Mouse (Mus musculus) c-Kit-negative CD71-positive TER-119-positive erythroid progenitor cells, embryonic 14.5 days (primary cell): Measurements from ENCODE around the gene Irak2.

ENCODE experiments used
- DNase-seq: peaks from one replicate; pipeline ENCODE4 v3.0.0-alpha.2; 2013; ENCODE audit warnings: low read depth, low spot score

The Irak2 gene

GRCm38 (mm10) chr6:113639201-113639600 lies 934 bp downstream of the Irak2 start:
- no peak for DNase-seq

- no peak for DNase-seq
Measured at GRCm38 (mm10) chr6:113642605-113643004, 4.3 kb downstream of the Irak2 start.

GRCm38 (mm10) chr6:113643021-113643420 lies 4.8 kb downstream of the Irak2 start:
- DNase-seq: no peak

- no peak for DNase-seq
Measured at GRCm38 (mm10) chr6:113643967-113644366, 5.7 kb downstream of the Irak2 start.

GRCm38 (mm10) chr6:113644808-113645207 lies 6.5 kb downstream of the Irak2 start:
- no peak for DNase-seq

GRCm38 (mm10) chr6:113649346-113650196 lies 11.3 kb downstream of the Irak2 start:
- no peak for DNase-seq

- DNase-seq: no peak
Measured at GRCm38 (mm10) chr6:113650197-113650640, 12.0 kb downstream of the Irak2 start.

GRCm38 (mm10) chr6:113651626-113652025 lies 13.4 kb downstream of the Irak2 start:
- DNase-seq: peak; percentile 38

DNA sequence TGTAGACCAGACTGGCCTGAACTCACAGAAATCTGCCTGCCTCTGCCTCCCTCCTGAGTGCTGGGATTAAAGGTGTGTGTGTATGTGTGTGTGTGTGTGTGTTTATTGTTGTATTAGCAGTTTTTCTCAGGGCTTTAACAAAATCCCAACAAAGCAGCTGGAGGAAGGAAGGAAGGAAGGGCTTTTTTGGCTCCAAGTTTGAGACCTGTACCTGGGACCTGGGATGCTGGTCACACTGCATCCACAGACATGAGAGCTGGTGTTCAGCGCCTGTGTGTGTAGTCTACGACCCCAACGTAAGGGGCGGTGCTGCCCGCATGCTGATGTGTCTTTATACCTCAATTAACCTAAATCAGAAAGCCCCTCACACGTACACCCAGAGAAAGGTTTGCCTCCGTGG lies 15.3 kb downstream of the Irak2 start:
- no peak for DNase-seq

GRCm38 (mm10) chr6:113654102-113654501 lies 15.8 kb downstream of the Irak2 start:
- no peak for DNase-seq

DNA sequence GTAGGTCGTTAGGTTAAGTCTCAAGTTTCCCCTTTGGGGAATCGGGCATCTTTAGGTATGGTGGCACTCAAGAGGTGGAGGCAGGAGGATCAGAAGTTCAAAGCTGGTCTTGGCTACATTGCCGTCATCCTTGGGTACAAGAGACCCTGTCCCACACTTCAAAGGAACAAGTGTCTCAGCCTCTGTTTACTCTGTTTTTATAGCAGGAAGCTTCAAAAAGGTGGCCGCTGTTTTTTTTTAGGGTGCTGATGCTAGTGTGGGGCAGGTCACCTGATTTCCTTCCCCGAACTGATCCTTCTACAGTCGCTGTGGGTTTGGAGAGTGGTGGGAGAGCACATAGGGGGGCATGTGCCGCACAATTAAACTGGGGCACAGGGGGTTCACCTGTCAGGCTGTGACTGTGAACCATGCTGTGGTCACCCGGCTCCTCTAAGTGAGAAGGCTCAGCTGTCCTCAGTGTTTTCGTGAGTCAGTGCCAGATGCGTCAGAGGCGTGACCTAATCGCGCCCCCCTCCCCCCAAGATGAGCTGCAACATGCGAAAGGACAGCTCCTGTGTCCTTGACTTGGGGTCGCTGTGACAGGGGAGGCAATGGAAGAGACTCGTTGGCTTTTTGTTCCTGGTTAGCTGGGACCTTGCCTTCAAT lies 16.6 kb downstream of the Irak2 start:
- DNase-seq: no peak

- no peak for DNase-seq
Measured at GRCm38 (mm10) chr6:113655475-113655874, 17.2 kb downstream of the Irak2 start.

GRCm38 (mm10) chr6:113656847-113657246 lies 18.6 kb downstream of the Irak2 start:
- DNase-seq: no peak

GRCm38 (mm10) chr6:113658226-113658625 lies 20.0 kb downstream of the Irak2 start:
- no peak for DNase-seq

DNA sequence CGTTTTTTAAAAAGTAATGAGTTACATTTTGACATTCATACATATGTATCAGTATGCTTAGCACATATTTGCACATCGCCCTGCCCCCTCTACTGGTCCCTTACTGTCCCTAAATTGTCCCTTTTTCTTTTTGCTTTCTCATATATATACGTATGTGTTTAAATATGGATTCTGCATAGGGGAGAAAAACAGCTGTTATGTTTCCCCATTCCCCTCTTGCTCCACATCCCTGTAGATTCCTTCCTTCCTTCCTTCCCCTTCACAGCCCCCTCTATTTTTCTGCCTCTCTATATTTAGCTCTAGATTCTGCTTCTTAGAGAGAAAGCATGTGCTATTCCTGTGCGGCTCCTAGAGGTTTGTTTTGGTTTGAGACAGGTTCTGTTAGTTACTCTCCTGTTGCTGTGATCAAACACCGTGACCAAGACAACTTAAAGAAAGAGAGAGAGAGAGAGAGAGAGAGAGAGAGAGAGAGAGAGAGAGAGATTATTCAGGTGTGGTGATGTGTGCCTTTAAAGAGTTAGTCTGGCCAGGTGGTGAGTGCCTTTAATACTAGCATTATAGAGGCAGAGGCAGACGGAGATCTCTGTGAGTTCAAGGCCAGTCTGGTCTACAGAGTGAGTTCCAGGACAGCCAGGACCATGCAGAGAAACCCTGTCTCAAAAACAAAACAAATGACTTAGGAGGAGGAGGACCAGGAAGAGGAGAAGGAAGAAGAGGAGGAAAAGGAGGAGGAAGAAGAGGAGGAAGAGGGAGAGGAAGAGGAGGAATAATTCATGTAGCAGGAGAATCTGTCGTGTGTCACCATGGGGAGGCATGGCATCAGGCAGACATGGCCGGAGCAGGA lies 21.6 kb downstream of the Irak2 start:
- DNase-seq: no peak

- DNase-seq: no peak
Measured at GRCm38 (mm10) chr6:113660492-113661352, 22.5 kb downstream of the Irak2 start.

GRCm38 (mm10) chr6:113661353-113662241 lies 23.3 kb downstream of the Irak2 start:
- DNase-seq: no peak

- DNase-seq: no peak
Measured at GRCm38 (mm10) chr6:113662964-113663700, 24.9 kb downstream of the Irak2 start.

GRCm38 (mm10) chr6:113664305-113664704 lies 26.0 kb downstream of the Irak2 start:
- DNase-seq: no peak
